Mouse (Mus musculus): ENCODE data around the gene Isg20. TPM values are rescaled to one million over a fixed set of nuclear protein-coding genes. Genes with fewer than 3 reads are reported as not detected.
A peak's percentile ranks its signal among the peaks of the same experiment; 100 is the strongest.

Gene Isg20
- polyA plus RNA-seq, 1 experiment from 2014 or later: 0.78 TPM

DNA sequence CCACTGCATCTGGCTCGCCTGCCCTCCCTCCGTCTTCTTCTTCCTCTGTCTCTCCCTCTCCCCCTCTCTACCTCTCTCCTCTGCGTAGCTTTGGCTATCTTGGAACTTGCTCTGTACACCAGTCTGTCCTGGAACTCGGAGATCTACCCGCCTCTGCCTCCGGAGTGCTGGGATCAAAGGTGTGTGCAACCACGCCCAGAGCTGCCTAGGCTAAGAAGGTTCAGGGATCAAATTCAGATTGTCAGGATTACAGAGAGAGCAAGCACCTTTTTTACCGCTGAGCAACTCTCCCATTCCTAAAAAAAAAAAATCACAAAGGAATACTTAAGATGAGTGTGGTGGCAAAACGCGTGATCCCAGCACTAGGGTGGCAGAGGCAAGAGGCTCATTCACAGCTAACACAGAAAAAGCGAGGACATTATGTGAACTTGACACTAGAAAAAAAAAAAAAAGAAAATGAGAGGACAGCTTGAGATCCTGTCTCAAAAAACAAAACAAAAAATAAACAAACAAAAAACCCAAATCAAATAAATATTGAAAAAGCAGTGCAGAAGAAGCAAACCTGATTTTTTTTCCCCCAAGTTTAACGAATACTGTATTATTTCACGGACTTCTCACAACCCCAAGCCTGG is 18.1 kb upstream of the Isg20 start:
- H3K4me2 ChIP-seq: peak overlapping the region; percentile 96
- no peak overlapping the region for H3K27ac ChIP-seq (ENCODE audit: low read depth, low read length)
- no peaks in the 10 kb centered on the region for H3K27me3 ChIP-seq (ENCODE audit: control insufficient read depth, insufficient read depth, low read length)
- DNase-seq (ENCODE audit: low spot score, missing footprints) (peak; percentile 81), ATAC-seq (ENCODE audit: low FRiP score) (no peak)
- WGBS: 58% methylated on average over 13 of the region's 13 CpGs
- H3K9me3 ChIP-seq (ENCODE audit: control insufficient read depth, low read length): no peaks in the 10 kb centered on the region
- H3K4me3 ChIP-seq (ENCODE audit: low read depth, low read length): peak overlapping the region; percentile 73
- no peaks in the 10 kb centered on the region for H3K36me3 ChIP-seq (ENCODE audit: control insufficient read depth, insufficient read depth, low read length)
- peak overlapping the region; percentile 17; the same call in 1 of the 2 replicates for H3K9ac ChIP-seq (ENCODE audit: low read length)
- peaks cover 12% of the 10 kb centered on the region for H3K4me1 ChIP-seq (ENCODE audit: control insufficient read depth, insufficient read depth, low read length)

DNA sequence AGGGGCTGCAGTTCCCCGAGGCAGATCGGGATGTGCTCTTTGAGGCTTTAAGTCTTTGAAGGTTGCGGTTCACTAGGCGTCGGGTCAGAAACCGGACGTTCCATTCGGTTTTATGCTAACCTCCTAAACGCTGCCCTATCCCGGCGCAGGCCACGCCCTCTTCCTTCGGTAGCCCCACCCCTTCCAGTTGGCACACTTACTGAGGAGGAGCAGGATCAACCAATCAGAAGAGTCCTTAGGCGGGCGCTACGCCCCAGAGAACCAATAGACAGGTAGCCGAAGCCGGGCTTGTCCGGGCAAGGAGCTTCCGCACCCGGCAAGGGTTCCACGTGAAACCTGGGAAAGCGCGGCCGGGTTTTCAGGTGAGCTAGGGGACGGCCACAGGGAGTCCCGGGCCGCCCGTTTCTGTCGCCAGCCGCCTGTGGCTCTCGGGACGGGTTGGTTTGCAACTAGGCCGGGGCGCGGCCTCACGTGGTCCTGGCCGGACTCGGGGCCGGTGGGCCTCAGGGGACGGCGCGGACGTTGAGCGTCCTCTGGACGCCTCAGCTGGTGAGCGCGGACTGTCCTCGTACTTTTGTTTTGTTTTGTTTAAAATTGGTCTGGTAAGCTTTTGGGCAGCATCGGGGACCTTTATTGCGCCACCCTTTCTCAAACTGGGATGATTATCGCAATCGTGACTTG is 17.4 kb upstream of the Isg20 start, which contains the start of gene Aen:
Gene Aen (plus strand): TSS at position 202 of the 681 bp plus-strand sequence.
- Histone ChIP-seq H3K4me3 (ENCODE audit: low read depth, low read length) (peak within 1 kb of the TSS; percentile 73), H3K27ac (ENCODE audit: low read depth, low read length) (no peak within 1 kb of the TSS), H3K27me3 (ENCODE audit: control insufficient read depth, insufficient read depth, low read length) (no peaks in the 10 kb centered on the region), H3K36me3 (ENCODE audit: control insufficient read depth, insufficient read depth, low read length) (no peaks in the 10 kb centered on the region), H3K4me1 (ENCODE audit: control insufficient read depth, insufficient read depth, low read length) (peaks cover 12% of the 10 kb centered on the region), H3K4me2 (peak within 1 kb of the TSS; percentile 96), H3K9ac (ENCODE audit: low read length) (peak within 1 kb of the TSS; percentile 75), H3K9me3 (ENCODE audit: control insufficient read depth, low read length) (no peaks in the 10 kb centered on the region)
- WGBS: 1% methylated on average over 53 of the region's 53 CpGs
- DNase-seq (ENCODE audit: low spot score, missing footprints) (peak; percentile 99), ATAC-seq (ENCODE audit: low FRiP score) (peak; percentile 98)

DNA sequence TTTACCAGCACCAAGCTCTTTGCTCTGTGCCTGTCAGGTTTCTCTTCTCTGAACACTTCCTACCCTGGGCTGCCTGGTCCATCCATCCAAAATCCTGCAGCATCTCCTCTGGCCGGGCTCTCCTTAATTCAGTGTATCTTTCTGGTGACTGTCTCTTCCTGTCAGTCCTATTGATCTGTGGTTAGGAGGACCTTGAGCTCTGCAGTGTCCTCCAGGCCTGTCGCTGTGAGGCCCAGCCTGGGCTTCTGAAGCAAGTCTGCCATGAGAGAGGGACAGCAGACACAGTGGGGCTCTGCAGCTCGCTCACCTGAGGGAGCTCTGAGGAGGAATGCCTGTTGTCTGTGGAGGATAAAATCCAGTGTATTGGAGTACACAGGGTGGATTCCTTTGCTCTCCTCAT is 15.7 kb upstream of the Isg20 start:
- DNase-seq (ENCODE audit: low spot score, missing footprints): peak; percentile 26
- Histone ChIP-seq H3K4me3 (ENCODE audit: low read depth, low read length) (no peak overlapping the region), H3K36me3 (ENCODE audit: control insufficient read depth, insufficient read depth, low read length) (peaks cover 3% of the 10 kb centered on the region; the same call in 1 of the 2 replicates), H3K27me3 (ENCODE audit: control insufficient read depth, insufficient read depth, low read length) (no peaks in the 10 kb centered on the region), H3K27ac (ENCODE audit: low read depth, low read length) (no peak overlapping the region), H3K9ac (ENCODE audit: low read length) (no peak overlapping the region), H3K9me3 (ENCODE audit: control insufficient read depth, low read length) (no peaks in the 10 kb centered on the region), H3K4me1 (ENCODE audit: control insufficient read depth, insufficient read depth, low read length) (peaks cover 12% of the 10 kb centered on the region), H3K4me2 (no peak overlapping the region)
- ATAC-seq (ENCODE audit: low FRiP score): no peak
- 88% methylated on average over 3 of the region's 3 CpGs for WGBS

DNA sequence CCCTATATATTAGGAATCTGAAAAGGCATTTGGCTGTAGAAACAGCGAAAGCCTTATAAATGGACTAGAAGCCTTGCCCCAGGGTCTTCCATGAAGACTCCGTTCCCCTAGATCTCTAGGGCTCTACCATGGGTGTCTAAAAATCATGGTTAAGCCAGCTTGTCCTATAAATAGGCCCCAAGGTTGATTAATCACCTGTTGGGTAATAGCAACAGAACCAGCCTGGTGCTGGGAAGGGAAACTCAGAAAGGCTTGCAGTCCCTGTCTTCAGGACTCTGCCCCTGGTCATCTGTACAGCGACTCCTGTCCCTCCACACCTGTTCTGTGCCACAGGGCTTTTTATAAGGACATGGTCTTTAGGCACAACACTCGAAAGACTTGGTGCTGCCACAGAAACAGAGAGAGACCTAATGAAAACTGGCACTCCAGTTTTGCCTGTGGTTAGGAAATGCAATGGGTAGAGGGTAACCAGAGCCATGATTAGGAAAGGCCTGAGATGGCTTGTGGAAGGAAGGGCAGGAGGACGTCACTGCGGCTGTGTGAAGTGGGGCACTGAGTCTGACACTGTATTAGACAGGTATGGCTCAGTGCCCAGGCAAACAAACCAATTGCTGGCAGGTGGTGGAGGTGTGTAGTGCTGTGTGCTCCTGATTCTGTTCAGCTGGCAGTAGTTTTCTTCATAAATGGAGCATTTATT is 9.9 kb upstream of the Isg20 start:
- Histone ChIP-seq H3K9ac (ENCODE audit: low read length) (no peak overlapping the region), H3K9me3 (ENCODE audit: control insufficient read depth, low read length) (no peaks in the 10 kb centered on the region), H3K36me3 (ENCODE audit: control insufficient read depth, insufficient read depth, low read length) (peaks cover 14% of the 10 kb centered on the region; the same call in 1 of the 2 replicates), H3K27ac (ENCODE audit: low read depth, low read length) (no peak overlapping the region), H3K4me1 (ENCODE audit: control insufficient read depth, insufficient read depth, low read length) (no peaks in the 10 kb centered on the region), H3K27me3 (ENCODE audit: control insufficient read depth, insufficient read depth, low read length) (no peaks in the 10 kb centered on the region), H3K4me2 (no peak overlapping the region), H3K4me3 (ENCODE audit: low read depth, low read length) (no peak overlapping the region)
- ATAC-seq (ENCODE audit: low FRiP score): no peak
- DNase-seq (ENCODE audit: low spot score, missing footprints): peak; percentile 76
- WGBS: 95% methylated on average over 6 of the region's 6 CpGs

DNA sequence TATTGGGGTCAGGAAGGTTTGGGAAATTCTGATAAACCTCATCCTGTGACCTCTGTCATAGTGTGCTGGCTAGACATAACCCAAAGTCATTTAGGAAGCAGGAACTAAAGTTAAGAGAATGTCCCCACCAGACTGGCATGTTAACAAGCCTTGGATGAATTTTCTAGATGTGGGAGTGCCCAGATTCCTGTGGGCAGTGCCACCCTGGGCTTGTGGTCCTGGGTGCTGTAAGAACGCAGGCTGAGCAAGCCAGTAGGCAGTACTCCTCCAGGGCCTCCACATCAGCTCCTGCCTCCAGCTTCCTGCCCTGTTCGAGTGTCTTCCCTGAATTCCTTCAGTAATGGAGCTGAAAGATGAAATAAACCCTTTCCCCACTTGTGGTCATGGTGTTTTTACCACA is 9.0 kb upstream of the Isg20 start:
- Histone ChIP-seq H3K4me2 (no peak overlapping the region), H3K9me3 (ENCODE audit: control insufficient read depth, low read length) (no peaks in the 10 kb centered on the region), H3K4me3 (ENCODE audit: low read depth, low read length) (no peak overlapping the region), H3K4me1 (ENCODE audit: control insufficient read depth, insufficient read depth, low read length) (no peaks in the 10 kb centered on the region), H3K36me3 (ENCODE audit: control insufficient read depth, insufficient read depth, low read length) (peaks cover 15% of the 10 kb centered on the region; the same call in 1 of the 2 replicates), H3K9ac (ENCODE audit: low read length) (no peak overlapping the region), H3K27me3 (ENCODE audit: control insufficient read depth, insufficient read depth, low read length) (no peaks in the 10 kb centered on the region), H3K27ac (ENCODE audit: low read depth, low read length) (no peak overlapping the region)
- no peak for ATAC-seq (ENCODE audit: low FRiP score)
- 91% methylated on average over 2 of the region's 2 CpGs for WGBS
- DNase-seq (ENCODE audit: low spot score, missing footprints): peak; percentile 21

DNA sequence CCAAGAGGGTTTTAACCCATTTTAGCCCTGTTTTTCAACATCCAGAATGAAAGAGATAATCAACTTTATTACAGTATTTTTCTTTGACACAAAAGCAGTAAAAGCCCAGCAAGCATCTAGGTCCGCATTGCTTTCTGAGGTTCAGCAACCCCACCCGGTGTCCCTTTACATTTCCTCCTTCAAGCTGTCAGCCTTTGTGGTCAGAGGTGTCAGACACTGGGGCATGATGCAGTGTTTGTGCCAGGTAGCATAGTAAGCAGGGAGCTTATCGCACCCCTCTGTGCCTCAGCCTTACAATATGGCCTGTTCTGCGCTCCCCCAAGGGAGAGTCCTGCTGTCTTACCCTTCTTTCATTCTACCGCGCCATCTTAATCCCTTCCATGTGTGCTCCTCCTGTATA is 4.2 kb upstream of the Isg20 start:
- Histone ChIP-seq H3K36me3 (ENCODE audit: control insufficient read depth, insufficient read depth, low read length) (peaks cover 11% of the 10 kb centered on the region; the same call in 1 of the 2 replicates), H3K27me3 (ENCODE audit: control insufficient read depth, insufficient read depth, low read length) (no peaks in the 10 kb centered on the region), H3K27ac (ENCODE audit: low read depth, low read length) (no peak overlapping the region), H3K4me1 (ENCODE audit: control insufficient read depth, insufficient read depth, low read length) (peaks cover 12% of the 10 kb centered on the region), H3K4me2 (no peak overlapping the region), H3K9me3 (ENCODE audit: control insufficient read depth, low read length) (no peaks in the 10 kb centered on the region), H3K9ac (ENCODE audit: low read length) (no peak overlapping the region), H3K4me3 (ENCODE audit: low read depth, low read length) (no peak overlapping the region)
- DNase-seq (ENCODE audit: low spot score, missing footprints) (no peak), ATAC-seq (ENCODE audit: low FRiP score) (no peak)
- WGBS: 90% methylated on average over 6 of the region's 6 CpGs

DNA sequence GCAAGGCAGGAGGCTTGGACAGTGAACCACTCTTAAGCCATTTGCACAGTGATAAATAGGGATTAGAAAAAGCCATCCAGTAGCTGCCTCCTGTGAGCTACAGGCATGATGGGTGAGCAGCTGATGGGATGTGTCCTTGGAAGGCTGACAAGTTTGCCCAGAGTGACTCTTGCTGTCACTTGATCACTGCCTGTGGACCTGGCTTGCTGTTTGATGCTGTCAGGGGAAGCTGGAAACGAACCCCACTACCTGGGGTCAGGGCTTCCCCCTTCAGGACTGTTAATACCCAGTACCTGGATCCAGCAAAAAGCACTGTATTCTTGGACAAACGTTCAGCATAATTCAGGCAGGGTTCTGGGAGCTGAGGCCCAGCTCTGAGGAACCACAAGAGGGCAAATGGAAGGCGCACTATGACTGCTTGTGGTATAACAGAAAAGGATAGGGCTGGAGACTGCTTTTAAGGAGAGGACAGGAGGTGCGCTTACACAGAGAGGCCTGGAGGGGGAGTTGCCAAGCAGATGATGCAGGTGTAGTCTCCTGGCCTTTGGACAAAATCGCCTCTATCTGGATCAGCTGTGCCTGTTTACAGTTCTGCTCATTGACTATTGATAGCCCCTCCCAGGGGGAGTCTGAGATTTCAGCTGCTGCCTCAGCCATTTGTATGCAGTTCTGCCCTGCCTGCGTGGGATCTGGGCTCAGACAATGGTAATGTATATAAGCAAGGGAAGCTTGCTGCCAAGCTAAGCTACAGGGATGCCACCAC is 2.7 kb upstream of the Isg20 start:
- peaks cover 11% of the 10 kb centered on the region; the same call in 1 of the 2 replicates for H3K36me3 ChIP-seq (ENCODE audit: control insufficient read depth, insufficient read depth, low read length)
- peaks cover 12% of the 10 kb centered on the region for H3K4me1 ChIP-seq (ENCODE audit: control insufficient read depth, insufficient read depth, low read length)
- H3K27me3 ChIP-seq (ENCODE audit: control insufficient read depth, insufficient read depth, low read length): no peaks in the 10 kb centered on the region
- ATAC-seq (ENCODE audit: low FRiP score) (peak; percentile 54), DNase-seq (ENCODE audit: low spot score, missing footprints) (no peak)
- no peaks in the 10 kb centered on the region for H3K9me3 ChIP-seq (ENCODE audit: control insufficient read depth, low read length)
- H3K4me3 ChIP-seq (ENCODE audit: low read depth, low read length): no peak overlapping the region
- 49% methylated on average over 6 of the region's 6 CpGs for whole genome bisulfite sequencing
- H3K9ac ChIP-seq (ENCODE audit: low read length): no peak overlapping the region
- no peak overlapping the region for H3K4me2 ChIP-seq
- H3K27ac ChIP-seq (ENCODE audit: low read depth, low read length): no peak overlapping the region

DNA sequence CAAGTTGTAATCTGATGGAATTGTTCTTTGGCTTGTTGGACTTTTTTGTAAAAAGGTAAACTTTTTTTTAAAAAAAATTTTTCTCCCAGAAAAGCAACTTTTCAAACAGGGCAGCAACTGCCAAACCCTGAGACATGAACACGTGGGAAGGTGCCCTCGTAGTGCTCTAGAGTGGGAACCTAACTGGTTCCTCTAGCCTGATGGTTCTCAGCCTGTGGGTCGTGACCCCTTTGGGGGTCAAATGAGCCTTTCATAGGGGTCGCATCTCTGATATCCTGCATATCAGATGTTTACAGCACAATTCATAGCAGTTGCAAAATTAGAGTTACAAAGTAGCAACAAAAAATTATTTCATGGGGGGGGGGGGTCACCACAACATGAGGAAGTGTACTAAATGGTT is 2.0 kb upstream of the Isg20 start:
- Histone ChIP-seq H3K9me3 (ENCODE audit: control insufficient read depth, low read length) (no peaks in the 10 kb centered on the region), H3K27ac (ENCODE audit: low read depth, low read length) (no peak overlapping the region), H3K27me3 (ENCODE audit: control insufficient read depth, insufficient read depth, low read length) (no peaks in the 10 kb centered on the region), H3K9ac (ENCODE audit: low read length) (no peak overlapping the region), H3K36me3 (ENCODE audit: control insufficient read depth, insufficient read depth, low read length) (peaks cover 7% of the 10 kb centered on the region; the same call in 1 of the 2 replicates), H3K4me3 (ENCODE audit: low read depth, low read length) (no peak overlapping the region), H3K4me1 (ENCODE audit: control insufficient read depth, insufficient read depth, low read length) (peaks cover 12% of the 10 kb centered on the region), H3K4me2 (no peak overlapping the region)
- DNase-seq (ENCODE audit: low spot score, missing footprints) (no peak), ATAC-seq (ENCODE audit: low FRiP score) (no peak)
- 78% methylated on average over 4 of the region's 4 CpGs for WGBS
